Comparison of ENCODE assay signal across 25 mouse cellular contexts in the genomic region with DNA sequence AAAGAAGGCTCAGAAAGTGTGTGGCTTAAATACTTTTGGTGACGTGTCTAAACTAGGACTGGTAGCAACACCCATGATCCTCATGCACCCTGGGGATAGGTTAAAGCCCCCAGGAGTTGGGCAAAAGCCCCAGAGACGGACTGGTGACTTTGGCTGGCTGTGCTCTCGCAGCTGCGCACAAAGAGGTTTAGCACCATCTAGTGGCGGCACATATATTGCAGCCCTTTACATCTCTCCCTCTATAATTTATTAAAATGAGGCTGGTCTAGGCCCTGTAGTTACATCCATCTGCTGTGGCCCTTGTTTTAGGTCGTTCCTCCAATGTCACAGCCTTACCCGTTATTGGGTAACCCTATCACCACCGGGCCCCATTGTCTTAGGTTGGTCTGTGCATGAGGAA. TPM values are rescaled to one million over a fixed set of nuclear protein-coding genes. Genes with fewer than 3 reads are reported as not detected.
DNase-seq lines count a peak whose midpoint lies in the region; ATAC-seq and TF ChIP-seq lines count a peak whose summit lies in the region.
"Not testable (repeated sequence)": the region's sequence is repeated elsewhere in the genome, so short reads cannot be mapped to it uniquely, and the experiment has no call there.
"Had no signal": no experiment of that assay in that cellular context is flagged by ENCODE, and none has a peak within 500 bp of the region (broad histone marks: within the 10 kb centered on the region; RNA-seq: fewer than 3 reads in every experiment).

No protein-coding gene starts in this region.

- H3K4me1 ChIP-seq in G1E (ENCODE audit: insufficient read depth, low read depth, low read length); hindbrain, postnatal 0 days (ENCODE audit: insufficient read depth, low read length); lung, embryonic 14.5 days (ENCODE audit: insufficient read depth): not testable (repeated sequence)

- not testable (repeated sequence) for ATAC-seq in G1E (ENCODE audit: extremely low read depth, insufficient number of reproducible peaks, low FRiP score, poor library complexity, severe bottlenecking); hindbrain, postnatal 0 days; lung, embryonic 14.5 days (ENCODE audit: insufficient read depth)

- not testable (repeated sequence) for H3K27me3 ChIP-seq in G1E (ENCODE audit: insufficient read depth, low read length); hindbrain, postnatal 0 days (ENCODE audit: insufficient read depth, low read length); lung, embryonic 14.5 days (ENCODE audit: insufficient read depth, low read length)

- TF ChIP-seq CTCF in G1E (IDR thresholded peaks at IDR 0.05; ENCODE audit: low read depth, low read length), result peak; percentile 28
- TF ChIP-seq CTCF in hindbrain, postnatal 0 days (IDR thresholded peaks at IDR 0.05; ENCODE audit: low read depth), result peak; percentile 52
- TF ChIP-seq CTCF in lung, embryonic 14.5 days (IDR thresholded peaks at IDR 0.05; ENCODE audit: low read depth), result peak; percentile 31; the same call in 1 of the 2 replicates

- H3K9ac ChIP-seq in hindbrain, postnatal 0 days (replicated peaks; ENCODE audit: low read length); lung, embryonic 14.5 days: not testable (repeated sequence)

- not testable (repeated sequence) for H3K27ac ChIP-seq in hindbrain, postnatal 0 days; lung, embryonic 14.5 days (ENCODE audit: low read depth)

- H3K4me2 ChIP-seq in hindbrain, postnatal 0 days (ENCODE audit: low read depth, low read length); lung, embryonic 14.5 days: not testable (repeated sequence)

- not testable (repeated sequence) for H3K9me3 ChIP-seq in G1E (replicated peaks); hindbrain, postnatal 0 days (ENCODE audit: low read length); lung, embryonic 14.5 days (ENCODE audit: low read depth, low read length)

- not testable (repeated sequence) for H3K4me3 ChIP-seq in G1E (ENCODE audit: low read depth, low read length); hindbrain, postnatal 0 days (ENCODE audit: low read length); lung, embryonic 14.5 days (ENCODE audit: low read depth, low read length)

- H3K36me3 ChIP-seq in G1E (replicated peaks); hindbrain, postnatal 0 days (ENCODE audit: insufficient read depth, low read length); lung, embryonic 14.5 days (ENCODE audit: insufficient read depth): not testable (repeated sequence)

- DNase-seq in 3T3-L1 (ENCODE audit: low read depth, low spot score), result peak; percentile 6
- DNase-seq in G1E (ENCODE audit: low spot score); hindbrain, postnatal 0 days (ENCODE audit: low spot score): not testable (repeated sequence)
- peak; percentile 9 for DNase-seq in adrenal gland, postnatal 10 days
- peak; percentile 1 to 2 for DNase-seq in cerebellum, postnatal 10 days
- DNase-seq in layer of hippocampus, adult 11-12 months (ENCODE audit: low spot score), result peak; percentile 5
- peak; percentile 0 for DNase-seq in lung, embryonic 14.5 days
- DNase-seq in right cerebral cortex, adult 2 months (ENCODE audit: low spot score in 2 of 2), result peak; percentile 4

- 30% methylated on average over 8 of the region's 8 CpGs for WGBS in hindbrain, postnatal 0 days
- 27% methylated on average over 8 of the region's 8 CpGs for WGBS in lung, embryonic 14.5 days

RNA-seq across cellular contexts. Expression of a gene that starts 47.0 kb away (rescaled TPM):
- total RNA-seq in G1E (2014; fragmentation: Nextera tagmentation) (not detected in 2 replicates), G1E (2017) (0.11 and 0.12 TPM in 2 replicates)
- not detected in 2 replicates for polyA plus RNA-seq in G1E (2012)
- not detected for total RNA-seq in adrenal gland, postnatal 10 days (2021)
- not detected in 2 replicates for total RNA-seq in hindbrain, postnatal 0 days (2014; rRNA removed)
- polyA plus RNA-seq in hindbrain, postnatal 0 days (2015; fragmentation: Nextera tagmentation; extraction: Ambion mirVana), result not detected in 2 replicates
- not detected in 2 replicates for polyA plus RNA-seq in lung, embryonic 14.5 days (2014; fragmentation: Nextera tagmentation; extraction: Ambion mirVana)
- total RNA-seq: adrenal gland, adult 2 months; gastrocnemius, postnatal 10 days; heart, adult 18-20 months; heart, postnatal 36 days; left cerebral cortex, adult 8-10 months; monocyte, adult 5-6 weeks had no signal
- polyA plus RNA-seq: adrenal gland, adult 2 months; embryonic facial prominence, embryonic 11.5 days; forebrain, embryonic 12.5 days; frontal cortex, adult 2 months; heart, embryonic 14.5 days; hindbrain, embryonic 14.5 days; intestine, embryonic 15.5 days; limb, embryonic 10.5 days; liver, embryonic 11.5 days; lung, embryonic 15.5 days; midbrain, embryonic 10.5 days; neural tube, embryonic 11.5 days had no signal
